Mouse (Mus musculus) spleen, adult 2 months (tissue): ENCODE results near the gene Phf6.

Experiments used
- CTCF ChIP-seq: fragments of 200-500 bp; IDR thresholded peaks from 2 replicates; pipeline ENCODE4 v1.5.1; 2011; ENCODE audit warnings: mild to moderate bottlenecking, inconsistent platforms; ENCODE audit not compliant: insufficient read depth, insufficient read length, insufficient replicate concordance; ENCODE audit errors: extremely low read depth
- POLR2A ChIP-seq: fragments of 200-500 bp; IDR thresholded peaks from 2 replicates; pipeline ENCODE4 v1.6.1; 2011; ENCODE audit warnings: low read depth, low read length, inconsistent platforms

- TF ChIP-seq CTCF (peak; percentile 20; the same call in 1 of the 2 replicates), POLR2A (no peak)
Measured at GRCm38 (mm10) chrX:52864126-52864525, 47.9 kb upstream of the Phf6 start.
